Mouse (Mus musculus) spleen, adult 18-20 months (tissue): Measurements from ENCODE around the gene Ppp1r9b.

Experiments used
- DNase-seq, 2 experiments: peaks; one replicate each; pipeline ENCODE4 v3.0.0; 2022; ENCODE audit warnings: mixed read lengths in 2 of 2

Gene Ppp1r9b

DNA sequence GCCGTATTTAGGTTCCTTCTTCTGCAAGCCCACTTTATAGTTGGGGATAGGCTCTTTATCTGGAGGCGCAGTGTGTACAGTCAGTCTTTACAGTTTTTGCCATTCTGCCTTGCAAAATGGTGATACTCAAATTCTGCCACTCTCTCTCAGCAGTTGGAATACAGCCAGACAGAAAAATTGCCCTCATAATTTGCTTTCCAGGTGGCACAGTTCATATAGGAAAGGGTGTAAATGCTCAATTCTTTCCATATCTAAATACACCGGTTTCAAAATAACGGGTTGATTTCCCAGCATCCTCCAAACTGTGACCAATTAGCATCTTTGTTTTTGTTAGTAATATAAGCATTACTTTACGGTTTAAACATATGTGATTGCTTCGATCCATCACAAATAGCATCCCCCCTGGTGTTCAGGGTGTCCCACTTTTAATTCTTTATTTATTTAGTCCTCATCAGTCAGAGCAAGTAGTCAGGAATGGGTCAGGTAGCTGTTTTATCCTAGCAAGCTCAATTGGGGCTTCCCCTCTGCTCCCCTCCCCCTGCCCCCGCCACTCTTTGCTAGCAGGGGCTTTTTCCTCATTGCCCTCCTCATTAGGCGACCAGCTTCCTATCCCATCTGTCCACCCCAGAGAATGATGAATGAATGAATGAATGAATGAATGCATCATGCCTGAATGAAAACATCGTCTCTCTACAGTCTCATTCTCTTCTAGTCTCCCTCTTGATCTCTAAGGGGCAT is 12.5 kb upstream of the Ppp1r9b start:
- no peak for DNase-seq

DNA sequence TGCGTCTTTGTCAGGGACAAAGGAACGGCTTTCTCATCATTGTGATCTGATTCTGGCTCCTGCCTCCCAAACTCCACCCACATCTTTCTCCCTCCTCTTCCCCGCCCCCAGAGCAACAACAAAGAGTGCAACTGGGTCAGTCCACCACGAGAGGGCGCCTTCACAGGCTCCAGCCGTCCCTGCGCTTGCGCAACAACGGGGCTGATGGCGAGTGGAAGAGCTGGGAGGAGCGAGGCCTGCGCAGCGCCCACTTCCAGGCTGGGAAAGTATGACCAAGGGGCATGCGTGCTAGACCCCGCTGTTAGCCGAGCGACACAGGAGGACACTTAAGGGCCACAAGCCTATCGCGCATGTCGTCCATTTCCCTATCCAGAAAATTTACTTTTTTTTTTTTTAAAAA is 11.9 kb upstream of the Ppp1r9b start:
- DNase-seq = peak; percentile 89 to 93

DNA sequence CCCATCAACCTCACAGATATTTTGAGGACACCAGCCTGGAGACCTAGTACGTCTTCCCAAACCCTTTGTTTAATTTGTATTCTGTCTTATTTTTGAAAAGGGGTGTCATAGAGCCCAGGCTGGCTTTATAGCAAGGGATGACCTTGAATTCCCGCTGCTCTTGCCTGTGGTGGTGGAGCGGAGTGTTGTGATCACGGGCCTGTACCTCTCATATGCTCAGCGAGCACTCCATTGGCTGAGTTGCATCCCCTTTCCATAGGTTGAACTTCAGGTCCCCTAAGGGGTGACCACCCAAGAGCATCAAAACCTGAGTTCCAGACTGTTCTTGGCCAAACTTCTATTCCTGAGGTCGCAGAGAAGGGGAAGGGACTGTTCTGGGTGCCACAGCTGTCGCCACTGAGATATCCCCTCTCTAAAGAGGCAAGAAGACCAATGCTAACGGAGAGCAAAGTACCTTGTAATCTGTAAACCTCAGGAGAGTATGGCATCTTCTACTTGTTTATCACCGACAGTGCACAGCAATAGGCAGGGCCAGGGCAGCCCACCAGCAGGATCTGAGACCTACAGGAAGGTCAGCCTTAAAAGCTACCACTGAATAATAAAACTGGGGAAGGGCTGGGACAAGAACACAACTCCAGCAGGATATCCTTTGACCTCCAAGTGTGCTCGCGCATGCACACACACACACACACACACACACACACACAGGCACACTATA is 11.2 kb upstream of the Ppp1r9b start:
- no peak for DNase-seq

DNA sequence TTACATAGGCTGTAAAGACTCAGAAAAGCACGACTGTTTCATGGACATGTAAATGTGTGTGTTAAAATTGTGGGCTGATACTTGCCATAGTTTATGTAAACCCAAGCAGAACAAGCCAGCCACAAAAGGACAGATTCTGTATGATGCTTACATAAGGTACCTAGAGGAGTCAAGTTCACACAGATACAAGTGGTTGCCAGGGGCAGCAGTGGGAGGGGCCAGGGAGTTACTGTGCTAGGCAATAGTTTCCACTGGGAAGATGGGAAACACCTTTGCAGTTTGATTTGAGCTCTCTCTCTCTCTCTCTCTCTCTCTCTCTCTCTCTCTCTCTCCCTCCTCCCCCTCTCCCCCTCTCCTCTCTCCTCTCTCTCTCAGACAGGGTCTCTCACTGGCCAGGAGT is 5.7 kb upstream of the Ppp1r9b start:
- no peak for DNase-seq

DNA sequence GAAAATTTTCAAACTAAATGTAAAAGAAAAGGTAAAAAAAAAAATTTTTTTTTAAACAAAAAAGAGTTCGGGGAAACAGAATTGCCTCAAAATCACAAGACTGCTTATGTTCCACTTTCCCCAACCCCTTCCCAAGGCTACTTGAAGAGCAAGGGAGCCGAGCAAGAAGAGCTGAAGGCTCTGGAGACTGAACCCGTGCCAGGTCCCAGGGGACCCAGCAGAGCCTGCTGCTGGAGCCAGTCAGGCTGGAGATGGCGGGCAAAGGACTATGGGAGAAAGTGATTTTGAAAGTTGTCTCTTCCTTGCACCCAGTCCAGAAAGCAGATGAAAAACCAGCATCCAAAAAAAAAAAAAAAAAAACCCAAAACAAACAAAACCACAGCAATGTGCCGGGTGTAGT is 5.0 kb upstream of the Ppp1r9b start:
- no peak for DNase-seq

DNA sequence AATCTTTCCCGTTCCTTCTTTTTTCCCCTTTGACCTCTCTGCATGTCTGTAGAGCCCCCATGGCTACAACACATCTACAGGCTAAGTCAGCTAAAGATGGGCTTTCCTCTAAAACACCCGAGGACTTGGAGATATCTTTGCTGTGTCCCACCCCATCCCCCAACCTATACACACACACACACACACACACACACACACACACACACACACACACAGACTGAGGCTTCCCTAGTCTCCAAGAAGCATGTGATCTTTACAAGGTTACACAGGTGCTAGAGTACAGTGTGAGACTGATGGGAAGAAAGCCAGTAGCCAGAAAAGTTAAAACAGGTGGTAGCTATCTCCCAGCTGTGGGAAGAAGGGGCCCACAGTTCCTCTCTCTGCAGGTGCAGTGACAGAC is 4.4 kb upstream of the Ppp1r9b start:
- no peak for DNase-seq

DNA sequence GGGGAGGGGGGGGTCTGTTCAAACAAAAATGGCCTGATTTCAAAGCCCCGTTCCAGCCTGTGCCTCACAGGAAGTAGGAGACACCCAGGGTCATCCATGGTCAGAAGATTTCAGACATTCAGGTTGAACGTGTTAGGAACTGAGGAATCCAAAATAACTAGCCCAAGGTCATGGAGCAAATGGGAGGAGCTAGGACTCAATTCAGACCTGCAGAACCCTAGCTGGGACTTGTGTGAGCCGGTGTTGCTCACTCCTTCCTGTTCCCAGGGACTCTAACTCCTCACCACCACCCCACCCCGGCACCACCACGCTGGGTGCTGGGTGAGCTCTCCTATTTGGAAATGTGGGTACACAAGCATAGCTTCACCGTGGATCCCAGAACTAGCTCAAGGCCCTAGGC is 3.5 kb upstream of the Ppp1r9b start:
- DNase-seq = no peak

DNA sequence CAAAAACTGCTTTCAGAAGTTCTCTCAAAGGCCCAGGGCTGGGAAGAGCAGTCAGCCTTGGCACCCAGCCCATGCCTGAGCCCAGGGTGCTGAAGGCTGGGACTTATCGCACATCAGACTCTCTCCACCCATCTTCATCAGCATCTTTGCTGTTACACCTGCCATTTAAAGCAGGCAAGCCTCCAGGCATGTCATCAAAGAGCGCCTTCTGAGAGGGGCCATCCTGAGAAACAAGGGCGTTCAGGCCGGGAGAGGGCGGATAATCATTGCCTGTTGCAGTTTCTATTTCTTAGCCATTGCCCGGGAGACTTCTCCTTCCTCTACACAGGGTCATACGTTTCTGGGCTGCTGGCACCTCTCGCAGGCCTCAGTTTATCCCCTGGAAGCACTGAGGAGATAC is 3.0 kb upstream of the Ppp1r9b start:
- DNase-seq = no peak

DNA sequence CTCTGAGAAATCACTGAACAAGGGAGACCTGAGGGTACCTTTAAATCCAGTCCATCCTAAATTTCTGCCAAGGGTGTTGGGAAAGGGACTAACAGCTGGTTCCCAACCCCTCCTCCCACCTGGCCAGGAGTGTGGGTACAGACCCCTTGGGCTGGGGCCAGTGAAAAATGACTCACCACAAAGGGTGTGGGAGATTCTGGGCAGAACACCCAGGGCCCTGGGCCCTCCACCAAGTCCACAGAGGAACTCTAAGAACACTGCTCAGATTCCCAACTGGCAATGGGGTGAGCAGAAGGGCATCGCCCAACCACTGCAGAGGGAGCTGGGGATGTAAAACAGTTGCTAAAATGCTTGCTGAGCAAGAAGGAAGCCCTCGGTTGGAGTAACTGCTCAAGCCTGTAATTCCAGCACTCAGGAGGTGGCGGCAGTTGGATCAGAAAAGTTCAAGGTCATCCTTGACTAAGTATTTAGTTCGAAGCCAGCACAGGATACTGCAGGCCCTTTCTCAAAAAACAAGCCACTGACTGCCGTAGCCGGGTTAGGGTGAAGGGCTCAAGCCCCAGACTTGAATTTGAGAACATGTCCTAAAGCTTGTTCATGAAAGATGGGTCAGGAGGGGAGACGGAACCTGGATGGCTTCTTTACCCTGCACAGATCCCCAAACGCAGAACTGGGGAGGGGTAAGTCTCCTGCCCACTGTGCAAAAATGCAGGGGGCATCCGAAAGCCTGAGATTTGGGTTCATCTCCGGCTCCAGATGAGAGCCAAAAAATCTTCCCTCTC is 1.9 kb upstream of the Ppp1r9b start:
- DNase-seq = no peak

DNA sequence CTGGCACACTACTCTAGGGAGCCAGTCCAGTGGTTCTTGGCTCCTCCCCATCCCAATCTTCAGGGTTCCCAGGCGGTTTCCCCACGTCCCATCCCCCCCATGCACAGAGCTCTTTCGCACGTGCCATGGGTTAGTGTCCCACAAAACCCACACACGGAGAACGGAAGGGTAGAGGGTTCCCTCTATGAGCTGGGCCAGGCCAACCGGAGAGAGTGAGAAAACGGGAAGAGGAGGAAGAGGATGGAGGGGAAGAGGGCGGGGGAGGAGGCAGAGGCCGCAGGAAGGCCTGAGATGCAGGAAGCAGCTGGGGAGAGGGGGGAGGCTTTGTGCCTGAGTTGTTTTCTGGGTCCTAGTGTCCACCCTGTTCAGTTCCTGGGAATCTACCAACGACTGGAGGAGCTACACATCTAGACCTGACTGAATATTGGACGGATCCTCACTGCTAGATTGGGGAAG is 1.2 kb upstream of the Ppp1r9b start:
- peak; percentile 55 to 68 for DNase-seq

DNA sequence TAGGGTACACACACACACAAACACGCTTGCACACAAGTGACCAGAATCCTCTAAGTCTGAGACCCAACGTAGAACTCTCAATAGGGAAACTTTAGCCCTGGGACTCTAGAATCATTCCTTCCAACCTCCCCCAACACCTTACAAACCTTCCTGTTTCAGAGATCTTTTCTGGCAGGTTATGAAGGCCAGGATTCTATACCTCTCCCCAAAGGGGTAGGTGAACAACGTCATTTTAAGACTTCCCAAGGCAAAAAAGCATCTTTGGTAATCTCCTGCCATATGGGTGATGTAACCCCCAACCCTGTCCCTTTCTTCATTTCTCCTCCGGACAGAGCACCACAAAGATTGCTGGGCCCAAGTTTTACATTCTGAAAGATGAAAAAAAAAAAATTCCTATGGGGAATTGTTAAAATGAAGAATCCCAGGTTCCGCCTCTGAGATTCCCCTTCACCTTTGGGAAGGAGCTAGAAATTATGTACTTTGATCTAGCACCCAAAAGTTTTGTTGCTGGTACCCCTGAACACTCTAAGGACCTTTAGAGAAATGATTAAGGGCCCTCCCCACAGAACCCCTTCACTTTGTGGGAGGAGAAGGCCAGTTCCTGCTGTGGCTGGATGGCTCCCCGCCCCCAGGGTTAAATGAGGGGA is 610 bp upstream of the Ppp1r9b start:
- DNase-seq = no peak

DNA sequence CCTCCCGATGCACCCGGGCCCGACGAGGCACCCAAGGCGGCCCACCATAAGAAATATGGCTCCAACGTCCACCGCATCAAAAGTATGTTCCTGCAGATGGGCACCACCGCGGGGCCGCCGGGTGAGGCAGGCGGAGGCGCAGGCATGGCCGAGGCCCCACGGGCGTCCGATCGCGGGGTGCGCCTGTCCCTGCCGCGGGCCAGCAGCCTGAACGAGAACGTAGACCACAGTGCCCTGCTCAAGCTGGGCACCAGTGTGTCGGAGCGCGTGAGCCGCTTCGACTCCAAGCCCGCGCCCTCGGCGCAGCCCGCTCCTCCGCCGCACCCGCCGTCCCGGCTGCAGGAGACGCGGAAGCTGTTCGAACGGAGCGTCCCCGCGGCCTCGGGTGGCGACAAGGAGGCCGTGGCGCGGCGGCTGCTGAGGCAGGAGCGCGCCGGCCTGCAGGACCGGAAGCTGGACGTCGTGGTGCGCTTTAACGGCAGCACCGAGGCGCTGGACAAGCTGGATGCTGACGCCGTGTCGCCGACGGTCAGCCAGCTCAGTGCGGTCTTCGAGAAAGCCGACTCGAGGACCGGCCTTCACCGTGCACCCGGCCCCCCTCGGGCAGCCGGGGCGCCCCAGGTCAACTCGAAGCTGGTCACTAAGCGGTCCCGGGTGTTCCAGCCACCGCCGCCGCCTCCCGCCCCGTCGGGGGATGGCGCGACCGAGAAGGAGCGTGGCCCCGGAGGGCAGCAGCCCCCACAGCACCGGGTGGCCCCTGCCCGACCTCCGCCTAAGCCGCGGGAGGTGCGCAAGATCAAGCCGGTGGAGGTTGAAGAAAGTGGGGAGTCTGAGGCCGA is 1.0 kb downstream of the Ppp1r9b start:
- peak; percentile 42 to 63 for DNase-seq

DNA sequence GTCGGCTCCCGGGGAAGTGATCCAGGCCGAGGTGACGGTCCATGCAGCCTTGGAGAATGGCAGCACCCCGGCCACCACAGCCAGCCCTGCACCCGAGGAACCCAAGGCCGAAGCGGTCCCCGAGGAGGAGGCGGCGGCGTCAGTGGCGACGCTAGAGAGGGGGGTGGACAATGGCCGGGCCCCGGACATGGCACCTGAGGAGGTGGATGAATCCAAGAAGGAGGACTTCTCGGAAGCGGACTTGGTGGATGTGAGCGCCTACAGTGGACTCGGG is 1.6 kb downstream of the Ppp1r9b start:
- no peak for DNase-seq

DNA sequence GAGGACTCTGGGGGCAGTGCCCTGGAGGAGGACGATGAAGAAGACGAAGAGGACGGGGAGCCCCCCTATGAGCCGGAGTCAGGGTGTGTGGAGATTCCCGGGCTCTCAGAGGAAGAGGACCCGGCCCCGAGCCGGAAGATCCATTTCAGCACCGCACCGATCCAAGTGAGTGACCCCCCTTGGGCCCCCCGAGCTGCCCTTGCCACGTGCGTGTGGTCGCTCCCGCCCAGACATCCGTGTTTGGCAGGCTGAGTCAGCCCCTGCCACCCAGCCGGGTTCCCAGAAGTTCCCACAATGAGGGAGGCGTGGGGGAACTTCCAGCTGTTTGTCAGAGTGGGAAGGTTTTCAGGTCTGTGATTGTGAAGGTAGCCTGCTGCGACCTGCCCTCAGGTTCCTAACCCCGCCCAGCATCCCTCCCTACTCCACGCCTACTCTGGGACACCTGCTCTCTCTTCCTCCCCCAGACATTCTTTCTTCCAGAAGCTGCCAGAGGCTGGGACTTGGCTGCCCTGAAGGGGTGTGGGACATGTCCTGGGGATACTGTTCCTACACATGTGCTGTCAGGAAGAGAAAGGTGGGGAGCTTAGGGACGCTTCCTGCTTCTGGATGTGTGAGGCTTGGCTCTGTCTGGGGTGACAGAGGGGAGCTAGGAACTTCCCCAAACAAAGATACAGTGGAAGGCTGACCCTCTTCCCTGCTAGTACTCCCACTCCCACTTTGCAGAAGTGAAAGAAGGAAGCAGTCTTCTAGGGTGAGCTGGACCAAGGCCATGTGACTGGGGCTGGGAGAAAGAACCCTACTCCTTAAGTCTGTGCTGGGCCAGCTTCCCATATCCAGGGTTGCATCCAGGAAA is 2.1 kb downstream of the Ppp1r9b start:
- peak in 1 of 2 experiments; percentile 34 for DNase-seq

DNA sequence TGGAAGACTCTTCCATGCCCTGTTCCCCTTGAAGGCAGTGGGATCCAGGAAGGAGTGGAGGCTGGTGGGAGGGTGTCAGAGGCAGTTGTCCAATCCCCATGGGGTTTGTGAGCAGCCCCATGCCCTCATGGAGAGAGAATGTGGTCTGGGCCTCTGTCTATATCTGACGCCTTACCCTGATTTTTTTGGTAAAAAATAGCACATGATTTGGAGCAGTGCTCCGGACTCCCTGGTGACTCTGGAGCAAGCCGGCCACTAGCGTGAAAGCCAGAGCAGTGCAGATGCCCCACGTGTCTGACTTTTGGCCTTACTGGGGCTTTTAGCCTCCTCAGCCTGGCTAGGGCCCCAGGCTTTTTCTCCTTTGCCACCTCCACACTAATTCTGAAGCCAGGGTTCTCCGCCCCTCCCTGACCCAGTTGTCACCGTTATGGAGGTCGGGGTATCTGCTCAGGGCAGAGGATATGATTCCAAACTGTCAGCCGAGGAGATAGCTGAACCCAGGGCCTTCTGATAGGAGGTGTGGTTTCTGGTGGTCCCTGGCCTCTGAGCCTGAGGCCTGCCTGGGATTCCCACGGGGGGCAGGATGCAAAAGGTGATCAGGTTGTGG is 3.5 kb downstream of the Ppp1r9b start:
- DNase-seq = no peak

DNA sequence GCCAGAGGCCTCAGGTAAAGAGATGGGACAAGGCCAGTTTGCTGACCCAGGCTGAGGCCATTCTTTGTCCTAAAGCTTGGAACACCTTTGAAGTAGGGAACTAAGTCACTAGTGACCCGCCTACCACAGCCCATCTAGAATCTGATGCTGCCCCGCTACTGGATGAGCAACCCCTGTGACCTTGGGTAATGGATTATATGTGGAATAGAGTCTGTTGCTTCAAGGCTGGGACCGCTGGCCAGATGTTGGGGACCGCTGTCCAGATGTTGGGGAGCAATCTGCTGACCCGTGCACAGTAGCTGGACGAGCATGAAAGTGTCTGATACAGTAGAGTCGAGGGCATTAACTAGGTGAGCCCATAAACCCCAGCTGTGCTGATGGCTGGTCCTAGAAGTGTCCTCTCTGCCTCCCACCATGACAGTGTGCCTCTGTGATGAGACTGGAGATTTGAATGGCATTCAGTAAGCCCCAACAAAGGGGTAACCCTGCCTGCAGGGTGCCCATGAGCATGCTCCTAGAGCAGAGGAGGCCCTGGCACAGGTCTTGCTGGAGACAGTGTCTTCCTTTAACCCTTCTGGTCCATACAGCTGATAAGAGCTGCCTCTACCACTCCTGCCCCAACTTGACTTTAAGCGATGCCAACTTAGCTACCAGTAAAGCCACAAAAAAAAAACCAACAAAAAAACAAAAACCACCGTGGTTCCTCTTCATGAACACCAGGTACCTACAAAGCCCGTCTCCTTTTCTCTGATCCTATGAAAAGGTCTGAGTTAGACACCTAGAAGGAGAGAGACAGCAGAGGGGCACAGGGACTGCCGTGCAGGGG is 4.3 kb downstream of the Ppp1r9b start:
- DNase-seq = no peak

DNA sequence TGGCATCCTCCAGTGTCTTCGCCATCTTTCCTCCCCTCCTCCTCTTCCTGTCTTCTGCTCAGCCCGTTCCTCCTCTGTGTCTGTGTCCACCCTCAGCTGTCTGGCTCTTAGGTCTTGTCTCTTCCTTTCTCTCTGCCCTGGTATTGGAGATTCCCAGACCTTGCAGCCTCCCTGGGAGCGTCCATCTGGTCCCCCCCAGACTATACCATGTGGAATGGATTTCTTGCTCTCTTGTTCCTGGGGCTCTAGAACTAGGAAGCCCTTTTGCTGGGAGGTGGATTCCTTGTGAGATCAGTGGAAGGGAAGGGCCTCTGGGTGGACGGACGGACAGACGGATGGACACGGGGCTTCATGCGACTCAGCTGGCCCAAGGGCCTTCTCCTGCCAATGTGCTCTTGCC is 5.3 kb downstream of the Ppp1r9b start:
- DNase-seq = no peak

DNA sequence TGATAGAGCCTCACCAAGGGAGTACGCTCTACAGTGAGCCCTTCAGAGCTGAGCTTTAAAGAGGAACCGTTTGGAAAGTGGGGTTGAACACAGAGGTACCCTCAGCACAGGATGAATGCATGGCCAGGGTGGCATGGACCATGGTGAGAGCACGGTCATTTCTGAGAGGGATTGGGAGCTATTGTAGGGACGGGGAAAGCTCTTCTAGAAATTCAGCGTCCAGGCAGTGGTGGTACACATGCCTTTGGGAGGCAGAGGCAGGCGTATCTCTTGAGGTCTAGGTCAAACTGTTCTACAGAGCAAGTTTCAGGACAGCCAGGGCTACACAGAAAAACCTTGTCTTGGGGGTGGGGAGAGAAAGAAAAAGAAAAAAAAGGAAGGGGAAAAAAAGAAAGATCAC is 6.1 kb downstream of the Ppp1r9b start:
- no peak for DNase-seq

DNA sequence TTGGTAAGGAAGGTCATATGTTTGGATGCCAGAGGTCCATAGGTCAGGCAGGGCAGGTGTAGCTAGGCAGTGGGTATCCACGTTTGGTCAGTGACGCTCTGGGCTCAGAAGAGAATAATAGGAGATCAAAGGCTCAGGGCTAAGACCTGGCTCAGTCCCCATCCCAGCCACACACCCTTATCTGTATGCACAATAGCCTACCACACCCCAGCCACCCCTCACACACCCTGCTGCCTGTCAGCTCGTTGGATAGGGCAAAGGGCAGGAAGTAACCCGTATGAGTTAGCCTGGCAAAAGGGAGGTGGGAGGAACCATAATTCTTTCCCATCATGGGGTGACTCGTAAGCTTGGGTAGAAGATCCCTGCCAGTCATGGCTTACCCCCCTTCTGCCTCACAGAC is 6.8 kb downstream of the Ppp1r9b start:
- no peak for DNase-seq

DNA sequence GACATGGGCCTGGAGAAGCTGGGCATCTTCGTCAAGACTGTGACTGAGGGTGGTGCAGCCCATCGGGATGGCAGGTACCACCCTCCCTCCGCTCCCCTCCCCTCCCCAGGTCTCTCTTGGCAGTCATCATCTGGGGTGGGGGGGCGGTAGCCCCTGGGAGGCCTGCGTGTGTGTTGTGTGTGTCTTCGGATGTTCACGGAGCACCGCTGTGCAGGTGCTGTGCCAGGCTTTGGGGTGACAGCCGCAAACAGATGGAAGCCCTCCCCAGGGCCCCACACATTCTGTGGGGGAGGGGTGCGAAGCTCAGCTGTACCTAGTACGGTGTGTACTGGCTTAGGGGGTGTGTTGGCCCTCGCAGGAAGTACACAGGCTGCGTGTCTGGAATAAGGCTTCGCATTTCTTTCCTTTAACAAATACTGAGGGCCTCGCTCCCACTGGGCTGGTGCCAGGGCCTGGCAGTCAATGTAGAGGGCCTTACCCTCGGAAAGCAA is 7.3 kb downstream of the Ppp1r9b start:
- DNase-seq = peak in 1 of 2 experiments; percentile 33
